Mouse (Mus musculus): ENCODE data around the gene Orc5. TPM values are rescaled to one million over a fixed set of nuclear protein-coding genes. Genes with fewer than 3 reads are reported as not detected.

The Orc5 gene
- total RNA-seq, 2 experiments from 2014 or later, result 18.7 to 19.1 TPM

DNA sequence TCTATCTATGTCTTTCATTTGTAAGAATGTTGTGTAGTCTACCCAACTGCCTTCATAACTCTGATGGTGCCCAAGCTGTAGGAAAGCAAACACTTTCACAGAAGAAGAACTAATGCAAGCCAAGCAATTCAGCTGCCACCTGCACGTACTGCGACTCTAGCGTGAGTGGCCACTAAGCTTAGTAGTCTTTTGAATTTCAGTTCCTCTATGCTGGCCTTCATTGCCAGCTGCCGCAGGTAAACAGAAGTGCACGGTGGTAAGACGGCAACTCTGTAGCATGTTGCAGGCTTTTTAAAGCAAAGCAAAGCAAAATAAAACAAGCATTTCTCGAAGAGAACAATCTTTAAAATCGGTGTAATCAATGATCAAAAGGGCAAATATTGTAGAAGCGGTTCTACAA lies 97.8 kb downstream of the Orc5 start:
- Histone ChIP-seq H3K27ac (no peak overlapping the region), H3K4me3 (no peak overlapping the region)
- no peak for DNase-seq (ENCODE audit: low spot score in 2 of 2)
- TF ChIP-seq CTCF (conservative IDR thresholded peaks at IDR 0.05), result no peak

DNA sequence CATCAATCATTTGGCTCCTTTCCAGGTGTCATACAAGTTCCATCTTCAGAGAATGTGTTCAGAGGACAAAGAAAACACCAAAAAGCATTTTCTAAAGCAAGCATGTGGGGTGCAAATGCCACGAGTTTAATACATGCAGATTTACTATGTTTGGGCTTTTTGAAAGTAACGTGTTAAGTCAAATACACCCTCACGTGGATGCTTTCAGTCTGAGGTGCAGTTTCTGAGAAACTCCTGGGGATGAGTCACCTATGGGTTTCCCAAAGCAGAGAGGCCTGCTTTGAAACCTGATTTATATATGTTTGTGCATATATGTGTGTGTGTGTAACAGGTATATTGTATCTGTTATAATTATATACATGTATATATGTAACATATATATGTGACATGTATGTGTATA lies 98.5 kb downstream of the Orc5 start:
- TF ChIP-seq CTCF (conservative IDR thresholded peaks at IDR 0.05), result no peak
- Histone ChIP-seq H3K27ac (no peak overlapping the region), H3K4me3 (no peak overlapping the region)
- no peak for DNase-seq (ENCODE audit: low spot score in 2 of 2)

GRCm38 (mm10) chr5:22449492-22449891 lies 100.7 kb downstream of the Orc5 start:
- Histone ChIP-seq H3K27ac (no peak overlapping the region), H3K4me3 (no peak overlapping the region)
- no peak for TF ChIP-seq CTCF (conservative IDR thresholded peaks at IDR 0.05)
- no peak for DNase-seq (ENCODE audit: low spot score in 2 of 2)

Other genes with a start within 250 kb of the Orc5 start
- gene Reln, start 205.7 kb downstream of the Orc5 start, total RNA-seq (2021), result 10 to 100 TPM; 47.1 to 48.7 TPM
- 10 to 100 TPM; 10.9 to 11.3 TPM for gene Lhfpl3, start 195.6 kb upstream of the Orc5 start, total RNA-seq (2021)

All from layer of hippocampus, adult 2 months (tissue).